Mouse (Mus musculus) bone marrow, adult 2 months (tissue): Measurements from ENCODE around the gene Hoxd10. TPM values are rescaled to one million over a fixed set of nuclear protein-coding genes. Genes with fewer than 3 reads are reported as not detected.
A peak's percentile ranks its signal among the peaks of the same experiment; 100 is the strongest.

Experiments used
- H3K27ac ChIP-seq: fragments of 200-500 bp; 2 replicates; pipeline ENCODE4 v1.5.1; 2012; ENCODE audit warnings: low read depth, mild to moderate bottlenecking, control low read depth, inconsistent platforms, low read length; ENCODE audit not compliant: control insufficient read depth, poor library complexity, insufficient read depth
- H3K4me1 ChIP-seq: fragments of 200-500 bp; 2 replicates; pipeline ENCODE4 v1.6.1; 2011; ENCODE audit warnings: low read length; ENCODE audit not compliant: control insufficient read depth, insufficient read depth
- H3K4me3 ChIP-seq: fragments of 200-500 bp; replicated peaks from 2 replicates; pipeline ENCODE3; 2011; ENCODE audit warnings: mild to moderate bottlenecking, low read depth, low read length, control low read depth; ENCODE audit not compliant: control insufficient read depth
- CTCF ChIP-seq: fragments of 200-500 bp; IDR thresholded peaks from 2 replicates; pipeline ENCODE4 v1.5.1; 2011; ENCODE audit warnings: low read length, control low read depth; ENCODE audit not compliant: control insufficient read depth, insufficient read depth
- POLR2A ChIP-seq: fragments of 200-500 bp; IDR thresholded peaks from 2 replicates; pipeline ENCODE4 v1.6.1; 2011; ENCODE audit warnings: low read depth, mild to moderate bottlenecking, control low read depth, low read length, borderline replicate concordance; ENCODE audit not compliant: control insufficient read depth
- WGBS: fragments of 180-500 bp; shearing (Covaris S2); methylation state at CpG from one replicate; pipeline ENCODE4 v1.1.7; 2018; 5-methylcytosine and 5-hydroxymethylcytosine counted together
- polyA plus RNA-seq: library from polyadenylated mRNA; stranded (reverse); fragments of >200 nt; gene quantifications from 2 replicates; pipeline ENCODE4 v1.2.4, GENCODE M21; 2011; ENCODE audit warnings: low replicate concordance; ENCODE audit not compliant: missing spikeins, insufficient read depth, insufficient read length

Gene Hoxd10
- polyA plus RNA-seq, 1 experiment: not detected

DNA sequence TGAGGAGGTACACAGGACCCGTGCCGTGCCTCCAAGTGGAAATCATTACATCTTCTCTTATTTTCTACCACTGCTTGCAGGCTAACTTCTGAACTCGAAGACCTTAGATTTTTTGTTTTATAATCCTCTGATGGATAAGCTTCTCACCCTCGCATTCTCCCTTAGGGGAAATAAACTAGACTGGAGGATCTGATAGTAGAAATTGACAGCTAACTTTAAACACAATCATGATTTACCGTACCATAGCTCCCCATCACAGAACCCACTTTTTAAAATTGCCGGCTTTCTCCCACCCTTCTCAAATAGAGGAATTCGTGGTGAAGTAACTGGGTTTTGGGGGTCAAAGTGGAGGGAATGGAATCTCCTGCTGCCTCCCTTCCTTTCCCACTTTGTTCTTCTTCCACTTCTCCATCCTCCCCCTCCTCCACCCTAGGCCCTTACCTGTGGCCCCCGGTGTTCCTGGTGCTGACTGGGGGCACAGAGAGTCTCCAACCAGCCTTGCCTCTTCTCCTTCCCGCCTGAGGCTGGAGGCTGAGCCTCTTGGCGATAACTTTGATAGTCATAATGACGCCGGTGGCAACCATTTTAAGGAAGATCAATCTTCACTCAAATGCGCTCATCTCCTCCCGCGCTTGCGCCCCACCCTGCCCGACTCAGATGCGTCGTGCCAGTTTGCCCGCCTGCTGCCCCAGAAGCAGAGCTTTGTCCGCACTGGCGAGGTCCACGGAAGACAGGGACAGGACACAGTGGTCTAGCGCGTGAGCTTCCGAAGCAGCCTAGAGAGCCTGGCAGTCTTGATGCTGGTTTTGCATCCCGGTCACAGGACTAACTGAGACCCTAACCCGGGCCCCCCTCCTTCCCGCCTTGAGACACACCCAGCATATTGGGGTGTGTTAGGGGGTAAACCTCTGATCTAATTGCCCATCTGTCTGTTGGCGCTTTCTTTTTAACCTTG lies 31.0 kb upstream of the Hoxd10 start:
- TF ChIP-seq CTCF (no peak), POLR2A (no peak)
- WGBS: 6% methylated on average over 30 of the region's 30 CpGs
- H3K4me1 ChIP-seq: no peaks in the 10 kb centered on the region; the same call in 1 of the 2 replicates

DNA sequence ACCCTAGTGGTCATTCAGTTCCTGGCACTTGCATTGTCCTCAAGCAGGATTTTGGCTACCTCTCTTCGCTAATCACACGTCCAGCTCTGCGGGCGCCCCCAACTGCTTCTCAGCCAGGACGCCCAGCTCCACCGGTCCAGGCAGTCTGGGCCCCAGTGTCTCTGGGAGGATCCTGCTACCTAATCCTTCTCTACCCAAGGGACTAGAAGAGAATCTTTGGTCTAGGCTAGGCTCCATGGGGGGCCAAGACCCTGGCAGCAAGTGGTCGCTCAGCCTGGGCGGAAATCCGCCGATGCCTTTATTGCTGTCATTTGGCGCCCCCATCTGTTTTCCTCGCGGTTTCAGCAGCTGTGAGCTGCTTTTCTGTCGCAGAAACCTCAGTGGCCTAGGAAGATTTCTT lies 30.0 kb upstream of the Hoxd10 start:
- Histone ChIP-seq H3K4me3 (no peak overlapping the region), H3K27ac (no peak overlapping the region), H3K4me1 (no peaks in the 10 kb centered on the region; the same call in 1 of the 2 replicates)
- WGBS: 7% methylated on average over 14 of the region's 14 CpGs
- peak; percentile 16; the same call in 1 of the 2 replicates for TF ChIP-seq CTCF
- TF ChIP-seq POLR2A: no peak

More for the DNA sequence above, 31.0 kb upstream of the Hoxd10 start:
- Histone ChIP-seq H3K4me3 (no peak overlapping the region), H3K27ac (no peak overlapping the region)

DNA sequence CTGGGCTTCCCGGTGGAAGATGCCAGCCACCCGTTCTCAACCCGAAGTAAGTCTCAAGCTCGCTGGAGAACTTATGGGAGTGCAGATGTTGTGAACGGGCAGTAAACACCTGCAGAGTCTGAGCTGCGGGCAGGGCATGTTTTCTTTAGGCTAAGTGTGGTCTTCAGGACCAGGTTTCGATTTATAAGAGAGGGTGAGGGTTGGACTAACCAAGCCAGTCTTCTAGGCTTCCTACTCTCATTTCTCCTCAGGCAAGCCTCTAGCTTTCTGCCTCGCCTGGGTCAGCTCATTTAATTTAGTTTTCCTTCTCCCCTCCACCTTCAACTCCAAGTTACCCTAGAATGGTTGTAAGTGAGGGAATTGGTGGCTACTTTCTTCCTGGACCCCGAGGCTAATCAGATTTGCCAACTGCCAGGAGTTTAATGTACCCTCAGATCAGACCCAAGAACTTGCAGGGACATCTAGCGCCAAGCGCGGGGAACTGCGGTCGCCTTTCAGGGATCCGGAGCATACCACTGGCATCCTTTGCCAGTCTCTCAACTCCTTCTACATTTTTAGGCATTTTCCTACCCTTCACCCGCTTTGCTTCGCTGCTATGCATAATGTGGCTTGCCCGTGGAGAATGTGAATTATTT lies 28.3 kb upstream of the Hoxd10 start:
- no peak overlapping the region for H3K4me3 ChIP-seq
- WGBS: 6% methylated on average over 18 of the region's 18 CpGs
- H3K27ac ChIP-seq: no peak overlapping the region
- TF ChIP-seq POLR2A (no peak), CTCF (peak; percentile 40; the same call in 1 of the 2 replicates)
- H3K4me1 ChIP-seq: no peaks in the 10 kb centered on the region; the same call in 1 of the 2 replicates

DNA sequence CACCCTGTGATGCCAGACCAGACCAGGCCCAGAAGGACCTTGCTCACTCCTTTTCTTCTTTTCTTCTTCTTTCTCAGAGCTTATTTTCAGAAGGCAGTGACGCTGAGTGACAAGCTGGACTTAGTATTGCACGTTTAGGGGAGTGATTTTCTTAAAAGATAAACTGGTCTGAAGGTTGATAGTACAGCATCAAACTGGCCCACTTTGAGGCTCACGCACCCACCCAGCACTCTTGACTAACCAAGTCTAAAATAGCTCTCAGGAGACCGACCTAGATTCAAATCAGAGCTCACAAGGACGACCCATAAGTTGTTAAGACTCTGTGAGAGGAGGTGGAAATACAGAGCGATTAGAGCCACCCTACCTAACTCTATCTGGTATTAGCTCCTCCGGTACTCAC lies 25.3 kb upstream of the Hoxd10 start:
- Histone ChIP-seq H3K4me1 (no peaks in the 10 kb centered on the region), H3K4me3 (no peak overlapping the region), H3K27ac (no peak overlapping the region)
- WGBS: 2% methylated on average over 7 of the region's 7 CpGs
- TF ChIP-seq POLR2A (no peak), CTCF (no peak)

DNA sequence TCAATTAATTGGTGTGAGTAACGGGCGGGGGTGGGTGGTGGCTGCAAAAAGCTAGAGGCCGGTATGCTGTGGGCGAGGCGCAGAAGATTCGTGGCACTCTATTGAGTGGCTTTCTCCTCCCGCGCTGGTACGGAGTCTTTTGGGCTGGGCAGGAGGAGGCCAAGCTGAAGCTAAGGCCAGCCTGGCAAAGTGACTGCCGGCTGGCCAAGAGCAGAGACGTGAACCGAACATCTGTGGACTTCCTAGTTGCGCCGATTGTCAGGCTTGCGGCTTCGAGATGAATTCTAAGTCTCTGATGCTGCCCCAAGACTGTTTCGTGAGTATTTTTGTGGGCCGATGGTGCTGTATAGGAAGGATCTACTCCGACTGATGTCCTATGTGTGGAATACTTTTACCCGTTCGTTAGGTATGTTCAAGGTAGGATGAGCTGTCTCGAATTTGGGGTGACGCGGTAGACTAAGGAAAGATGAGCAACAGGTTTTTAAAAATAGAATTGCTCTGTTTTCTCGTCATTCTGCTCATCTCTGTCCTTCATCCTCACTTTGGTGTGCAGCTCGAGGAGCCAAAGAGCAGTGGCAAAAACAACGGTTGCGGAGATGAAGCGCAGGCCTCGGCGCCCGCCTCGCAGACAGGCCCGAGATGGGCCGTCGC lies 24.4 kb upstream of the Hoxd10 start:
- Histone ChIP-seq H3K4me3 (no peak overlapping the region), H3K4me1 (no peaks in the 10 kb centered on the region), H3K27ac (no peak overlapping the region)
- TF ChIP-seq CTCF (no peak), POLR2A (no peak)
- 11% methylated on average over 36 of the region's 36 CpGs for WGBS

DNA sequence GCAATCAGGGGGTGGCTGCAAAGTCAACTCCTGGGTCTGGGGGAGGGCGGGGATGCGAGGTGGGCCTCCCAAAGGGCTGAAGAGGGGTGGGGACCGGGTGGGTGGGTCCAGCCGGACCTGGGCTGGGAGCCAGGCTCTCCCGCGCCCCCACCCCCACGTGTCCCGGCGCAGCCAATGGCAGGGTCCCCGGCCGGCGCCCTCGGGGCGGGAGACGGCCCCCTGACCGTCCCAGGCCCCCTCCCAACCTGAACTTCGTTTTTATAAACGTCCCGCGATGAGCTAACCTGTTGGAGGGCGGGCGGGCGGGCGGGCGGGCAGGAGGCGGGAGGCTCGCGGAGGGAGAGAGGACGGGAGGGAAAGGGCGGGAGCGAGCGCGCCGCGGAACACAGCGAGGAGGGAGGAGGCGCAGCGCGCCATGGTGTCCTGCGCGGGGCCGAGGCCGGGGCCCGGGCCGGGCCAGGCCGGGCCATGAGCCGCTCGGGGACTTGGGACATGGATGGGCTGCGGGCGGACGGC lies 23.8 kb upstream of the Hoxd10 start, which contains the start of gene Hoxd13:
Gene Hoxd13 (plus strand): TSS at position 469 of the 516 bp plus-strand sequence.
- no peaks in the 10 kb centered on the region for H3K4me1 ChIP-seq
- no peak within 1 kb of the TSS for H3K4me3 ChIP-seq
- WGBS: 1% methylated on average over 31 of the region's 51 CpGs
- no peak for TF ChIP-seq POLR2A
- no peak for TF ChIP-seq CTCF
- H3K27ac ChIP-seq: no peak within 1 kb of the TSS

DNA sequence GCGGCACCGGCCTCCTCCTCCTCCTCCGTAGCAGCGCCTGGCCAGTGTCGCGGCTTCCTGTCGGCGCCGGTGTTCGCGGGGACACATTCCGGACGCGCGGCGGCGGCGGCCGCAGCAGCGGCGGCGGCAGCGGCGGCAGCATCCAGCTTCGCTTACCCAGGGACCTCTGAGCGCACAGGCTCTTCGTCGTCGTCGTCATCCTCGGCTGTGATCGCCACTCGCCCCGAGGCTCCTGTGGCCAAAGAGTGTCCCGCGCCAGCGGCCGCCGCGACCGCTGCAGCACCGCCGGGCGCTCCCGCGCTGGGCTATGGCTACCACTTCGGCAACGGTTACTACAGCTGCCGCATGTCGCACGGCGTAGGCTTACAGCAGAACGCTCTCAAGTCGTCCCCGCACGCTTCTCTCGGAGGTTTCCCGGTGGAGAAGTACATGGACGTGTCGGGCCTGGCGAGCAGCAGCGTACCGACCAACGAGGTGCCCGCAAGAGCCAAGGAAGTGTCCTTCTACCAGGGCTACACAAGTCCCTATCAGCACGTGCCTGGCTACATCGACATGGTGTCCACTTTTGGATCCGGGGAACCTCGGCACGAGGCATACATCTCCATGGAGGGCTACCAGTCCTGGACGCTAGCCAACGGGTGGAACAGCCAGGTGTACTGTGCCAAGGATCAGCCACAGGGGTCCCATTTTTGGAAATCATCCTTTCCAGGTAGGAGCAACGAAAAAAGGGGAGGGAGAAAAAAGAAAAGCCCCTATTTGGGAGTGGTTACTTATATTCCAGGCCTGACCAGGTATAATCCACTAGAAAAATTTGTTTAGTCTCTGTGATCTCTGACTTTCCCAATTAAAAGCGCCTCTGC lies 23.1 kb upstream of the Hoxd10 start:
- H3K4me1 ChIP-seq: no peaks in the 10 kb centered on the region
- no peak overlapping the region for H3K4me3 ChIP-seq
- 1% methylated on average over 74 of the region's 74 CpGs for WGBS
- TF ChIP-seq POLR2A (no peak), CTCF (no peak)
- no peak overlapping the region for H3K27ac ChIP-seq

DNA sequence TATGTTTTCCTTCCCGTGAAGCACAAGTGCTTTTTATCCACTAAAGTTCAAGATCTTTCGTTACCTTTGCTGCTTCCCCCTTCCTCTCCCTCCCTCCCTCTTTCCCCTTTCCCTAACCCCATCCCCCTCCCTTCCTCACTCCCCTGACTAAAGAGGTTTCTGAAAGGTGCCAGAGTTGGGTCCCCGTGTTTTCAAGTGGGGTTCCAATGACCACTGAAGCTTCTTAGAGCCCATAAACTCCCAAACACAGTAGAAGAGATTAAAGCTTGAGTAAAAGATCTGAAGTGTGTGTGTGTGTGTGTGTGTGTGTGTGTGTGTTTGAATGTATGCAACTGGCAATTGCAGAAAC lies 22.5 kb upstream of the Hoxd10 start:
- Histone ChIP-seq H3K27ac (no peak overlapping the region), H3K4me1 (no peaks in the 10 kb centered on the region), H3K4me3 (no peak overlapping the region)
- TF ChIP-seq POLR2A (no peak), CTCF (no peak)
- 9% methylated on average over 3 of the region's 3 CpGs for WGBS
